Mouse (Mus musculus) limb, embryonic 11.5 days (tissue): ENCODE measurements around the gene Cox6b1. TPM values are rescaled to one million over a fixed set of nuclear protein-coding genes. Genes with fewer than 3 reads are reported as not detected.
A peak's percentile ranks its signal among the peaks of the same experiment; 100 is the strongest.

Experiments
- ATAC-seq: fragments of 200-750 bp; cut with Nextera tagmentation; 2 replicates; pipeline ENCODE4 v1.8.0; 2017; ENCODE audit warnings: low read depth; ENCODE audit not compliant: insufficient number of reproducible peaks, low FRiP score, low TSS enrichment
- DNase-seq: peaks from one replicate; pipeline ENCODE4 v3.0.0-alpha.2; 2015; ENCODE audit warnings: low spot score
- H3K27ac ChIP-seq: fragments of 300-500 bp; sonication (generic); replicated peaks from 2 replicates; pipeline ENCODE4 v1.5.1; 2014; ENCODE audit warnings: low read depth, mild to moderate bottlenecking, low read length
- H3K27me3 ChIP-seq: fragments of 300-500 bp; sonication (generic); 2 replicates; pipeline ENCODE4 v1.6.1; 2014; ENCODE audit warnings: mild to moderate bottlenecking, low read length, mixed read lengths; ENCODE audit not compliant: control insufficient read depth, insufficient read depth
- H3K36me3 ChIP-seq: fragments of 300-500 bp; sonication (generic); 2 replicates; pipeline ENCODE4 v1.6.1; 2014; ENCODE audit warnings: mild to moderate bottlenecking, low read length, moderate library complexity, mixed read lengths; ENCODE audit not compliant: control insufficient read depth, insufficient read depth
- H3K4me1 ChIP-seq: fragments of 300-500 bp; sonication (generic); 2 replicates; pipeline ENCODE4 v1.6.1; 2014; ENCODE audit warnings: low read length, mixed read lengths; ENCODE audit not compliant: control insufficient read depth, insufficient read depth
- H3K4me2 ChIP-seq: fragments of 300-500 bp; sonication (generic); 2 replicates; pipeline ENCODE4 v1.6.1; 2014; ENCODE audit warnings: low read depth, mild to moderate bottlenecking, moderate library complexity; ENCODE audit not compliant: severe bottlenecking
- H3K4me3 ChIP-seq: fragments of 300-500 bp; sonication (generic); 2 replicates; pipeline ENCODE4 v1.5.1; 2014; ENCODE audit warnings: low read depth, low read length
- H3K9ac ChIP-seq: fragments of 300-500 bp; sonication (generic); 2 replicates; pipeline ENCODE4 v1.6.1; 2014; ENCODE audit warnings: mild to moderate bottlenecking, low read length
- H3K9me3 ChIP-seq: fragments of 300-500 bp; sonication (generic); 2 replicates; pipeline ENCODE4 v1.6.1; 2016; ENCODE audit warnings: low read length; ENCODE audit not compliant: control insufficient read depth
- WGBS: fragments of 180-500 bp; shearing (Covaris S2); extraction: QIAGEN DNeasy Blood & Tissue Kit; methylation state at CpG from one replicate; pipeline ENCODE4 v1.1.7; 2014; 5-methylcytosine and 5-hydroxymethylcytosine counted together
- polyA plus RNA-seq: library from polyadenylated mRNA; unstranded; fragments of >200 nt; fragmentation: Nextera tagmentation; extraction: Ambion mirVana; gene quantifications from 2 replicates; pipeline ENCODE4 v1.2.1, GENCODE M21; 2014

The Cox6b1 gene
- polyA plus RNA-seq, 1 experiment from 2014 or later, result 801 TPM

DNA sequence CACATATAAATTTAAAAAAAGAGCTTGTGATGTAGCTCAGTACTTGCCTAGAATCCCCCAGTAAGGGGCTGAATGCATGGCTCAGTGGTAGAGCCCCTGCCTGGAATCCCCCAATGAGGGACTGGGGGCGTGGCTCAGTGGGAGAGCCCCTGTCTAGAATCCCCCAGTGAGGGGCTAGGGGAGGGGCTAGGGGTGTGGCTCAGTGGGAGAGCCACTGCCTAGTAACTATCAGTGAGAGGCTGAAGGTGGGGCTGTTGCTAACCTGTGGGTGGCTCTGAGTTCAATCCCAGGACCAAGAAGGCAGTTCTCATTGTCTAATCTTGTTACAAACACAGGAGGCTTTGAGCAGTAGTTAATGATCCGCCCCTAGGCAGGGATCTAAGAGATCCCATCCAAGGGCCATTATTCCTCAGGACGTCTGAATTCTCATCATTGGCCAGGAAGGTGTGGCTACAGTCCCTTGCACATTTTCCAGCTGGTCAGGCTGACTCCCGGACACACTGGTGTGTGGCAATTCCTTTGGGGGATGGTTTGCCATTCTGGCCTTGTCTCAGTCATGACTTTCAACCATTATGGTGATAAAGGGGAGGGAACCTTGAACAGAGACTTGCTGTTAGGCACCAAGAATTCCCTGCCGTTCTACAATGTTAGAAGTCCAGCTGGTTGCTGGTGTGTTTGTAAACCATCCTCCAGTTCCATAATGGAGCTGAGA is 10.7 kb downstream of the Cox6b1 start:
- no peak overlapping the region for H3K4me3 ChIP-seq
- H3K9me3 ChIP-seq, result no peaks in the 10 kb centered on the region
- H3K4me1 ChIP-seq, result no peaks in the 10 kb centered on the region
- peak; percentile 37; the same call in 1 of the 2 replicates for ATAC-seq
- peaks cover 13% of the 10 kb centered on the region for H3K36me3 ChIP-seq
- H3K9ac ChIP-seq, result no peak overlapping the region
- WGBS, result 52% methylated on average over 5 of the region's 5 CpGs
- H3K27me3 ChIP-seq, result no peaks in the 10 kb centered on the region
- H3K27ac ChIP-seq, result no peak overlapping the region
- no peak overlapping the region for H3K4me2 ChIP-seq
- DNase-seq, result no peak

DNA sequence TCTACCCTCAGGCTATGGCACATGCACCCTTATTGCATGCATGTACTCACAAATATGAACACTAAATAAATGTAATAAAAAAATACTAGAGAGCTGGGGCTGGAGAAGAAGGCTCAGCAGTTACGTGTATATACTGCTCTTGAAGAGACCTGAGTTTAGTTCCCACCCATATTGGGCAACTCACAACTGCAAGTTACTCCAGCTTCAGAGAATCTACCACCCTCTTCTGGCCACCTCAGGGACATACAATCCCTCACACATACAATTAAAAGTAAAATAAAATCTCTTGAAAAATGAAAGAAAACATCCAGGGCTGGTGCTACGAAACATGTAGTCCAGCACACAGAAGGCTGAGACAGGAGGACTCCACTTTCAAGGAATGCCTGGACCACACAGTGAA is 11.5 kb downstream of the Cox6b1 start:
- WGBS, result 82% methylated on average over 2 of the region's 2 CpGs
- H3K9me3 ChIP-seq, result no peaks in the 10 kb centered on the region
- no peak for ATAC-seq
- no peak overlapping the region for H3K27ac ChIP-seq
- no peak overlapping the region for H3K9ac ChIP-seq
- H3K4me3 ChIP-seq, result no peak overlapping the region
- H3K36me3 ChIP-seq, result peaks cover 12% of the 10 kb centered on the region
- H3K27me3 ChIP-seq, result no peaks in the 10 kb centered on the region
- no peak for DNase-seq
- no peak overlapping the region for H3K4me2 ChIP-seq
- no peaks in the 10 kb centered on the region for H3K4me1 ChIP-seq

- no peaks in the 10 kb centered on the region for H3K9me3 ChIP-seq
- no peak overlapping the region for H3K4me3 ChIP-seq
- no peak overlapping the region for H3K27ac ChIP-seq
- no peaks in the 10 kb centered on the region for H3K4me1 ChIP-seq
- DNase-seq, result peak; percentile 77
- WGBS, result 25% methylated on average over 14 of the region's 14 CpGs
- H3K36me3 ChIP-seq, result peaks cover 6% of the 10 kb centered on the region; the same call in 1 of the 2 replicates
- no peak overlapping the region for H3K9ac ChIP-seq
- no peak for ATAC-seq
- H3K4me2 ChIP-seq, result no peak overlapping the region
- no peaks in the 10 kb centered on the region for H3K27me3 ChIP-seq
Measured at GRCm38 (mm10) chr7:30613529-30614112, 12.3 kb downstream of the Cox6b1 start.

DNA sequence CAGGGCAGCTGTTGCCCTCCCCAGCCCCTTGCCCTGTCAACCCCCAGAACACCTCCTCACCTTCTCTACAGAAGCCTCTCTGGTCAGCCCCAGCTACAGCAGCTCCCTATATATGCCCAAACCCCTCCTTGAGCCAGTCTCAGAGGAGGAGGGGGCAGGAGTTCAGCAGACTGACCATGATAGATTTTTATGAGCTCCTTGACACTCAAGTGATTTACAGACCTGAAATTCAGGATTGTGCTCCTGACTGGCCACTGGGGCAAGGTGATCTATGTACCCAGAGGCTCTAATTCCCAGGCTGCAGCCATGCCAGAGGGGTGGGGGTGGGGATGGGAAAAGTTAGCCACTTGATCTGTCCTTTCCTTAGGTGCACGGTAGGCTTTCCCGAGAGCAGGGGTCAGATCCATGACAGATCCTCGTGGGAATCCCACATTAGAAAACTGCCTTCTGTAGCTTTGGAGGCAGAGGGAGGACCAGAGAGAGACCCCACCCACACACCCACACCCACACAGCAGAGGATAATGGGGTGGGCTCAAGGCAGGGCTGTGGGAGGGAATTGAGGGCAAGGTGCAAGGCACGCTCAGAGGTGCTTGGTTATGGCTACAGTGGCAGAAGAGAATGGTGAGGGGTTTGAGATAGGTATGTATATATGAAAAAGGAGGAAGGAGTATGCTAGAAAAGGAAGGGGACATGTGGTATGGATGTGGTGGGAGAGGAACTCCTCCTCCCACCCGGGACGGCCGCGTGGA is 13.1 kb downstream of the Cox6b1 start, which contains the start of gene Upk1a:
TSS of gene Upk1a (minus strand) at position 194 of the 749 bp plus-strand sequence.
- H3K36me3 ChIP-seq, result peaks cover 4% of the 10 kb centered on the region; the same call in 1 of the 2 replicates
- no peak for DNase-seq
- 47% methylated on average over 8 of the region's 8 CpGs for WGBS
- H3K4me2 ChIP-seq, result no peak within 1 kb of the TSS
- no peaks in the 10 kb centered on the region for H3K4me1 ChIP-seq
- no peak within 1 kb of the TSS for H3K4me3 ChIP-seq
- no peaks in the 10 kb centered on the region for H3K27me3 ChIP-seq
- no peaks in the 10 kb centered on the region for H3K9me3 ChIP-seq
- no peak within 1 kb of the TSS for H3K27ac ChIP-seq
- no peak for ATAC-seq
- no peak within 1 kb of the TSS for H3K9ac ChIP-seq

- Histone ChIP-seq H3K27ac (no peak overlapping the region), H3K27me3 (no peaks in the 10 kb centered on the region), H3K9ac (no peak overlapping the region), H3K36me3 (no peaks in the 10 kb centered on the region), H3K4me2 (no peak overlapping the region), H3K4me1 (no peaks in the 10 kb centered on the region), H3K9me3 (no peaks in the 10 kb centered on the region), H3K4me3 (no peak overlapping the region)
- no peak for ATAC-seq
- no peak for DNase-seq
- 54% methylated on average over 7 of the region's 7 CpGs for WGBS
Measured at GRCm38 (mm10) chr7:30610043-30610442, 15.9 kb downstream of the Cox6b1 start.

DNA sequence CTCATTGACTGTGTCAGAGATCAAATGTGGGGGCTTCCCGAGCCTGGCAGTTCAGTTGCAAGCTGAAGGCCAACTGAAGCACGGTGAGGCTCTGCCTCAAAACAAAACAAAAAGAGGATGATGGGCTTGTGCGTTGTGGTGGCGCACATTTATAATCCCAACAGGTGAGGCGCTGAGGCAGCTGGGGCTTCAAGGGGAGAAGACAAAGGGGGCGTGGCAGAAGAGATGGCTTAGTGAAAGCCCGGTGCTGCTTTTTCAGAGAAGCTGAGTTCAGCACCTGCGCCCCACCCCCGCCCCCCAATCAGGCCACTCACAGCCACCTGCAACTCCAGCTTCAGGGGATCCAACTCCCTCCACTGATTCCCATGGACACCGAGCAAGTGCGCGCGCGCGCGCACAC is 17.5 kb downstream of the Cox6b1 start:
- DNase-seq (no peak), ATAC-seq (no peak)
- no peaks in the 10 kb centered on the region for H3K36me3 ChIP-seq
- H3K4me2 ChIP-seq, result no peak overlapping the region
- no peak overlapping the region for H3K27ac ChIP-seq
- no peak overlapping the region for H3K4me3 ChIP-seq
- no peaks in the 10 kb centered on the region for H3K4me1 ChIP-seq
- H3K9me3 ChIP-seq, result no peaks in the 10 kb centered on the region
- WGBS, result 51% methylated on average over 16 of the region's 16 CpGs
- no peaks in the 10 kb centered on the region for H3K27me3 ChIP-seq
- no peak overlapping the region for H3K9ac ChIP-seq

DNA sequence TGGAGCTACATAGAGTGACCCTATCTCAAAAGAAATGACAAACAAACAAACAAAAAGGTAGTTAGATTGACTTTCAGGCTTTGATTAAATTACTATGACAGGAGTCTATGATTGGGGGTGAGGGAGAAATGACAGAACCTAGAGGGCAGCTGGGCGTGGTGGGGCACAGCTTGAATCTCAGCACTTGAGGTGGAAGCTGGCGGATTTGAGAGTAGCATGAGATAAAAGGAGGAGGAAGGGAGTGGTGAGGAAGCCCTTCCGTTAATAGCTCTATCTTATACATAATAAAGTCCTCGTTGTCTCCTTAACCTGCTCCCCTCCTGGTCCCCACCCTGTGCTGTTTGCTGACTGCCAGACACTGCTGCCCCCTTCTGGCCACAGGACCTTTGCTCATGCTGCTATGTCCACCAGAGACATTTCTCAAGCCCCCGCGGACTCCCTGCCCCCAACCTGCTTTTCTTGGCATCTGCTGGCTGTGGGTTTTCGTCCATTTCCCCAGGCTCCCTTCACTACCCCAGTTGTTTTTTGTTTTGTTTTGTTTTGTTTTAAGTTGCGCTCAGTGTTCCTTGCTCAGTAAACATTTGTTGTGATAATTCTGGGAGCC is 18.1 kb downstream of the Cox6b1 start:
- Histone ChIP-seq H3K36me3 (no peaks in the 10 kb centered on the region), H3K4me1 (no peaks in the 10 kb centered on the region), H3K9ac (no peak overlapping the region), H3K4me2 (no peak overlapping the region), H3K27ac (no peak overlapping the region), H3K27me3 (no peaks in the 10 kb centered on the region), H3K4me3 (no peak overlapping the region), H3K9me3 (no peaks in the 10 kb centered on the region)
- peak; percentile 68 for DNase-seq
- 33% methylated on average over 8 of the region's 8 CpGs for WGBS
- ATAC-seq, result no peak

DNA sequence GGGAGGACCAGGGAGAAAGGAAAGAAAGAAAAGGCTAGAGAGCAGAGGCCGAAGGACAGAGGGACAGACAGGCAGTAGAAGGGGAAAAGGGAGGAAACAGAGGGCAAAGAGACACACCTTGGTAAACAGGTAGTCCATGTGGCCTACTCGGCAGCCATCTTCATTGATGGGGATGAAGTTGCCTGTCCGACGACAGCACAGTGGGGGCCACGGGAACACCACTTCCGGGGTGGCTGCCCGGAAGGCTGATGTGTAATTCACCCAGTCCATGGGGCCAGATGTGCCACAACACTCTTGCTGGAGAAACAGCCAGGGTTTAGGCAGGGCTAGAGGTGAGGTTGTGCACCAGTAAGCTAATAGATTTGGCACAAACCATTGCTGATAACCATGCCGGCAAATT is 21.0 kb downstream of the Cox6b1 start:
- Histone ChIP-seq H3K27ac (no peak overlapping the region), H3K27me3 (no peaks in the 10 kb centered on the region), H3K9me3 (no peaks in the 10 kb centered on the region), H3K4me2 (no peak overlapping the region), H3K36me3 (no peaks in the 10 kb centered on the region), H3K4me1 (no peaks in the 10 kb centered on the region), H3K4me3 (no peak overlapping the region), H3K9ac (no peak overlapping the region)
- DNase-seq (no peak), ATAC-seq (no peak)
- WGBS, result 93% methylated on average over 8 of the region's 8 CpGs
